Mouse (Mus musculus) embryonic facial prominence, embryonic 10.5 days (tissue): ENCODE measurements at regions not wholly inside any gene's neighbourhood (a gene's known extent, or its start where the extent isn't known, plus 50 kb on each side); places are given as distances from the start of the nearest gene placed in this dataset.

ENCODE experiments used
- DNase-seq: peaks from one replicate; pipeline ENCODE4 v3.0.0-alpha.2; 2017; ENCODE audit warnings: low spot score
- H3K27ac ChIP-seq: fragments of 300-500 bp; sonication (generic); replicated peaks from 2 replicates; pipeline ENCODE4 v1.5.1; 2016; ENCODE audit warnings: mild to moderate bottlenecking
- H3K27me3 ChIP-seq: fragments of 300-500 bp; sonication (generic); replicated peaks from 2 replicates; pipeline ENCODE4 v1.6.1; 2016; ENCODE audit warnings: low read depth, mild to moderate bottlenecking; ENCODE audit not compliant: poor library complexity, severe bottlenecking
- H3K36me3 ChIP-seq: fragments of 300-500 bp; sonication (generic); replicated peaks from 2 replicates; pipeline ENCODE4 v1.6.1; 2016; ENCODE audit warnings: mild to moderate bottlenecking, moderate library complexity
- H3K4me1 ChIP-seq: fragments of 300-500 bp; sonication (generic); 2 replicates; pipeline ENCODE4 v1.6.1; 2016
- H3K4me3 ChIP-seq: fragments of 300-500 bp; sonication (generic); 2 replicates; pipeline ENCODE4 v1.5.1; 2016; ENCODE audit warnings: mild to moderate bottlenecking, moderate library complexity
- H3K9me3 ChIP-seq: fragments of 300-500 bp; sonication (generic); 2 replicates; pipeline ENCODE4 v1.6.1; 2016; ENCODE audit warnings: mild to moderate bottlenecking
- WGBS: fragments of 180-500 bp; shearing (Covaris S2); methylation state at CpG from one replicate; pipeline ENCODE4 v1.1.7; 2016; 5-methylcytosine and 5-hydroxymethylcytosine counted together

- no peaks in the 10 kb centered on the region for H3K27me3 ChIP-seq
- no peak overlapping the region for H3K4me3 ChIP-seq
- DNase-seq = no peak
- no peak overlapping the region for H3K27ac ChIP-seq
- H3K9me3 ChIP-seq = no peaks in the 10 kb centered on the region
- H3K4me1 ChIP-seq = no peaks in the 10 kb centered on the region
- H3K36me3 ChIP-seq = no peaks in the 10 kb centered on the region
Measured at GRCm38 (mm10) chr12:28174078-28174477, 378.1 kb downstream of the Dcdc2c start.

- WGBS = 91% methylated on average over 1 of the region's 1 CpGs
- DNase-seq = no peak
Measured at GRCm38 (mm10) chr12:28158786-28159185, 393.4 kb downstream of the Dcdc2c start.

GRCm38 (mm10) chr12:28150759-28151158 is 401.4 kb downstream of the Dcdc2c start:
- Histone ChIP-seq H3K27ac (no peak overlapping the region), H3K4me3 (no peak overlapping the region), H3K27me3 (no peaks in the 10 kb centered on the region), H3K9me3 (no peaks in the 10 kb centered on the region), H3K4me1 (peaks cover 10% of the 10 kb centered on the region; the same call in 1 of the 2 replicates), H3K36me3 (no peaks in the 10 kb centered on the region)
- no peak for DNase-seq
- 69% methylated on average over 4 of the region's 4 CpGs for WGBS

More at GRCm38 (mm10) chr12:28158786-28159185, 393.4 kb downstream of the Dcdc2c start:
- Histone ChIP-seq H3K4me1 (peaks cover 12% of the 10 kb centered on the region), H3K27me3 (no peaks in the 10 kb centered on the region), H3K27ac (no peak overlapping the region), H3K4me3 (no peak overlapping the region), H3K9me3 (no peaks in the 10 kb centered on the region), H3K36me3 (no peaks in the 10 kb centered on the region)

DNA sequence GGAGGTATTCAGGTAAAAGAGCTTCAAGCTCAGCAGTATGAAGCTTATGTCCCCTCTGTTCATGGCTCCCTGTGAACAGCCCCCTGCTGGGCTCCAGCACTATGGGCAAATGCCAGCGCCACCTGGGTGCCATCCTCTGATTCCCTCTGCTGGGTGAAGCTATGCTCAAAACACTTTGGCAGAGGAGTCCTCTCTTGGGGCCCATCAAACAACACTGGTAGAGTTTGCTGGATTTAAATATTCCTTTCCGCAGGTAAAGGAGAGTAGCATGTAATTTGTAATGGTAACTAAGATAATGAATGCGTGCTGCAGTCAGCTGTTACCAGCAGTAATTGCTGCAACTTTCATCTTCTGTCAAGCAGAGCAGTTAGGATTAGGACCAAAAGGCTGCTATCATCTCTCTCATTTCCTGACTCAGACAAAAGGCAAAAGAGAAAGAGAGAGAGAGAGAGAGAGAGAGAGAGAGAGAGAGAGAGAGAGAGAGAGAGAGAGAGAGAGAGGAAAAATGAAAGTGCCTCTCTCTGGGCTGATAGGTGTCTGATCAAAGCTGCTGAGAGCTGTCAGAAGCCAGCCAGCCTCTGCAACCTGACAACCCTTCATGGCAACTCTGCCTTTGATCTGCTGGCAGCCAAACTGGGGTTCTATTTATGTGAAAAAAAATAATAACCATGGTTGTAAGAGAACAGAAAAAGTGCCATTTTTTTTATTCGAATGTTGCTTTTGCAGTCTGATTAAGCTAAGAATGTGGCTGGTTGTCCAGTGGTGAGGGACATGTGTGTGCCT is 416.2 kb downstream of the Dcdc2c start:
- H3K27ac ChIP-seq = peak overlapping the region; percentile 31; the same call in 1 of the 2 replicates
- H3K9me3 ChIP-seq = no peaks in the 10 kb centered on the region
- peaks cover 8% of the 10 kb centered on the region; the same call in 1 of the 2 replicates for H3K4me1 ChIP-seq
- WGBS = 71% methylated on average over 4 of the region's 4 CpGs
- no peaks in the 10 kb centered on the region for H3K36me3 ChIP-seq
- H3K4me3 ChIP-seq = no peak overlapping the region
- no peak for DNase-seq
- H3K27me3 ChIP-seq = no peaks in the 10 kb centered on the region

DNA sequence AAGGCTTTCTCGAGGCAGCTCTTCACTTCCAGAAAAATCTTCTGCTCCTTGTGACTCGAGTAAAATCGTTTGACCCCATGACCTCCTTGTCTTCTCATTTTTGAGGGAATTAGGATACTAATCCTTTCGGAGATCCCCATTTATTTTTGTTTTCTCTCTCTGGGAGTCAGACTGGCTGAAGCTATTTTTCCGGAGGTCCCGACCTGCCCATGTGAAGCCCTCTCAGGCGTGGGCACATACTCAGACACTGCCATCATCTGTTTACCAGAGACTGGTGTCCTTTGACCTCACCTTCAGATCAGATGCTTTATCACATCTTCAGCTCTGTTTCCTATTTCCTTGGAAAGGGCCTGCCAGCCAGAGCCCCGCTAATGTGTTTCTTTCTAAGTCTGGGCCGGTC is 429.4 kb downstream of the Dcdc2c start:
- H3K27me3 ChIP-seq = no peaks in the 10 kb centered on the region
- H3K4me1 ChIP-seq = peaks cover 28% of the 10 kb centered on the region
- no peaks in the 10 kb centered on the region for H3K9me3 ChIP-seq
- no peaks in the 10 kb centered on the region for H3K36me3 ChIP-seq
- no peak overlapping the region for H3K4me3 ChIP-seq
- peak; percentile 58 for DNase-seq
- 23% methylated on average over 9 of the region's 9 CpGs for WGBS
- H3K27ac ChIP-seq = peak overlapping the region; percentile 52; the same call in 1 of the 2 replicates

DNA sequence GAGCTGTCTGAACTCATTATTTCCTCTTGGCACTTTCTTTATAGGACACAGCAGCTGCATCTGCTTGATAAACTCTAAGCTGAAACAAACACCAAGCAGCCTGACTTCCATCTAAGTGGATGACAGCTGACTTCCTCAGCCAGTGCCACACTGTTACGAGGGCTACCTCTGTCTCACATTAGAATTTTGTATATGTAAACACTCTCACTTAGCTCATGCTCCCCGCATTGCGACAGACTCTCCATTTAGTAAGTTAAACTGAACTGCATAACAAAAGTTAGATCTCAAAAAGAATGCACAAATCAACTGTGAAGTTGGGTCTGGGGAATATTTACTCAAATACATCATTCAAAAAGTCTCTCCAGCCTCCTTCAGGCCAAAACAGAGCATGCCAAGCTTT is 432.1 kb downstream of the Dcdc2c start:
- 67% methylated on average over 3 of the region's 3 CpGs for WGBS
- Histone ChIP-seq H3K36me3 (no peaks in the 10 kb centered on the region), H3K4me3 (no peak overlapping the region), H3K27ac (no peak overlapping the region), H3K9me3 (no peaks in the 10 kb centered on the region), H3K4me1 (peaks cover 28% of the 10 kb centered on the region), H3K27me3 (no peaks in the 10 kb centered on the region)
- DNase-seq = no peak

DNA sequence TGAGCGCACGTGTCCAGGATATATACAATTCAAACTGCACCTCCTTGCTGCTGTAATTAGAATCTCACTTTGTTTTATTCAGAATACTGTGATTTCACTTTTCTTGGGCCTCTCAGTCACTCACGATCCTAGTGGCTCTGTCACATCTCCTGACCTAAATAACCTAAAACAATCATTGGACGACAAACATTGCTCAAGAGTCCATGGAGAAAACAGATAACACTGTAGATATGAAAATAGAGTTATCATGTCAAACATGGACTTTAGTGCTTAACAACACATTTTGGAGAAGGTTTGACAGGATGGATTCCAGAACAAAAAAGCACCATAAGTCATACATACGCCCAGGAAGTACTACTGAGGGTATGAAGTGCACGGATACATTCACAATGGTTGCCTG is 461.5 kb downstream of the Dcdc2c start:
- WGBS = 89% methylated on average over 6 of the region's 6 CpGs
- Histone ChIP-seq H3K27me3 (no peaks in the 10 kb centered on the region), H3K9me3 (no peaks in the 10 kb centered on the region), H3K4me3 (no peak overlapping the region), H3K36me3 (no peaks in the 10 kb centered on the region), H3K4me1 (no peaks in the 10 kb centered on the region), H3K27ac (no peak overlapping the region)
- DNase-seq = no peak

DNA sequence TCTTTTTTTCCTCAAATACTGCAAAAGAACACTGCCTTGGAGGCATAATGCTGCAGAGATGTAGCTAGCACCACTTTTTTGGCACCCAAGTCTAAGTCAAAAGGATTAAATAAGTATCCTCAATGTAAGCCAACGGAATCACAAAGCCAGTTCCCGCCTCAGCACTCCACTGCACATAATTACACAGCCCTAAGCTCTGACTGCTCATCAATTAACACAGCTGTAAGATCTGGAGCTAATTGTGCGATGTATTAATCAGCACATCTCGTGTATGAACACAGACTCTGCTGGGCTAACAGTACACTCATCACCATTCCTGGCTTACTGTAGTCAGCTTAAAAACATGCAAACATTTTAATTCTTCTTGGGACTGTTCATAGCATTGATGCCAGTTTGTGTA is 466.7 kb downstream of the Dcdc2c start:
- no peak for DNase-seq
- Histone ChIP-seq H3K27ac (no peak overlapping the region), H3K9me3 (no peaks in the 10 kb centered on the region), H3K4me3 (no peak overlapping the region), H3K36me3 (no peaks in the 10 kb centered on the region), H3K27me3 (no peaks in the 10 kb centered on the region), H3K4me1 (no peaks in the 10 kb centered on the region)
- WGBS = 80% methylated on average over 4 of the region's 4 CpGs

- WGBS = 87% methylated on average over 3 of the region's 3 CpGs
Measured at GRCm38 (mm10) chr12:28076606-28077005, 475.6 kb downstream of the Dcdc2c start.

GRCm38 (mm10) chr12:28068584-28068983 is 483.6 kb downstream of the Dcdc2c start:
- H3K36me3 ChIP-seq = no peaks in the 10 kb centered on the region
- H3K4me3 ChIP-seq = no peak overlapping the region
- peak overlapping the region; percentile 48 for H3K27ac ChIP-seq
- no peaks in the 10 kb centered on the region for H3K9me3 ChIP-seq
- peak; percentile 18 for DNase-seq
- H3K4me1 ChIP-seq = no peaks in the 10 kb centered on the region
- H3K27me3 ChIP-seq = no peaks in the 10 kb centered on the region
- 66% methylated on average over 2 of the region's 2 CpGs for WGBS

More at GRCm38 (mm10) chr12:28076606-28077005, 475.6 kb downstream of the Dcdc2c start:
- Histone ChIP-seq H3K36me3 (no peaks in the 10 kb centered on the region), H3K4me3 (no peak overlapping the region), H3K27me3 (no peaks in the 10 kb centered on the region), H3K27ac (no peak overlapping the region), H3K9me3 (no peaks in the 10 kb centered on the region), H3K4me1 (no peaks in the 10 kb centered on the region)
- no peak for DNase-seq

GRCm38 (mm10) chr12:28060281-28060680 is 491.9 kb downstream of the Dcdc2c start:
- H3K27ac ChIP-seq = no peak overlapping the region
- no peaks in the 10 kb centered on the region for H3K27me3 ChIP-seq
- H3K4me1 ChIP-seq = peaks cover 11% of the 10 kb centered on the region; the same call in 1 of the 2 replicates
- WGBS = 74% methylated on average over 6 of the region's 6 CpGs
- DNase-seq = no peak
- no peaks in the 10 kb centered on the region for H3K36me3 ChIP-seq
- H3K4me3 ChIP-seq = no peak overlapping the region
- no peaks in the 10 kb centered on the region for H3K9me3 ChIP-seq

GRCm38 (mm10) chr12:28055518-28056280 is 496.5 kb downstream of the Dcdc2c start:
- H3K27ac ChIP-seq = no peak overlapping the region
- no peaks in the 10 kb centered on the region for H3K36me3 ChIP-seq
- H3K4me3 ChIP-seq = no peak overlapping the region
- H3K27me3 ChIP-seq = no peaks in the 10 kb centered on the region
- H3K4me1 ChIP-seq = peaks cover 11% of the 10 kb centered on the region; the same call in 1 of the 2 replicates
- no peak for DNase-seq
- H3K9me3 ChIP-seq = no peaks in the 10 kb centered on the region
- 54% methylated on average over 4 of the region's 4 CpGs for WGBS

- peaks cover 4% of the 10 kb centered on the region; the same call in 1 of the 2 replicates for H3K4me1 ChIP-seq
- no peaks in the 10 kb centered on the region for H3K27me3 ChIP-seq
- 89% methylated on average over 11 of the region's 11 CpGs for WGBS
- no peak overlapping the region for H3K4me3 ChIP-seq
- DNase-seq = no peak
- no peaks in the 10 kb centered on the region for H3K9me3 ChIP-seq
- peak overlapping the region; percentile 30; the same call in 1 of the 2 replicates for H3K27ac ChIP-seq
- H3K36me3 ChIP-seq = no peaks in the 10 kb centered on the region
Measured at GRCm38 (mm10) chr12:28054444-28054843, 497.8 kb downstream of the Dcdc2c start.
